Mouse (Mus musculus) heart, adult 8-10 months (tissue): ENCODE measurements at regions not wholly inside any gene's neighbourhood (a gene's known extent, or its start where the extent isn't known, plus 50 kb on each side); places are given as distances from the start of the nearest gene placed in this dataset.
A peak's percentile ranks its signal among the peaks of the same experiment; 100 is the strongest.

Experiments
- DNase-seq: peaks from one replicate; pipeline ENCODE4 v3.0.0; 2022; ENCODE audit warnings: low spot score

DNA sequence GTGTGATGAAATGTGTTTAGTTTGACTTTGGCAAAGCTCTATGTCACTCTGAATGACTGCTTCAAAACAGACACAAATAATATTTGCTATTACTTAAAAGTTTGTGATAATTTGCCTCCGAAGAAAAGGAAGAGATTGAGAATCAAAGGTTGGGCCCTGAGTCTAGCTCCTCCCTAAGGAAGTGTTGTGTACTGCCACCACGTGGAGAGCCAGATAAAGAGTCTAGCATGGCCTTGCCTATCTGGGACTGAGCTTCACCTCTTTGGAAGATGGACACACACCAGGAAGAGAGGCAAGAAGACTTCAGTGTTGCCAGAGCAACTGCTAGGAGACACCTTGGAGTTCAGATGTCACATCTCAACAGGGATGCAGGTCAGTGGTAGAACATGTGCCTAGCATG is 258.5 kb downstream of the Cog6 start:
- peak; percentile 57 for DNase-seq

GRCm38 (mm10) chr3:52756816-52757215 is 260.2 kb downstream of the Cog6 start:
- no peak for DNase-seq

GRCm38 (mm10) chr3:52756006-52756405 is 261.0 kb downstream of the Cog6 start:
- DNase-seq, result no peak

- no peak for DNase-seq
Observed at GRCm38 (mm10) chr3:52754978-52755377, 262.1 kb downstream of the Cog6 start.

DNA sequence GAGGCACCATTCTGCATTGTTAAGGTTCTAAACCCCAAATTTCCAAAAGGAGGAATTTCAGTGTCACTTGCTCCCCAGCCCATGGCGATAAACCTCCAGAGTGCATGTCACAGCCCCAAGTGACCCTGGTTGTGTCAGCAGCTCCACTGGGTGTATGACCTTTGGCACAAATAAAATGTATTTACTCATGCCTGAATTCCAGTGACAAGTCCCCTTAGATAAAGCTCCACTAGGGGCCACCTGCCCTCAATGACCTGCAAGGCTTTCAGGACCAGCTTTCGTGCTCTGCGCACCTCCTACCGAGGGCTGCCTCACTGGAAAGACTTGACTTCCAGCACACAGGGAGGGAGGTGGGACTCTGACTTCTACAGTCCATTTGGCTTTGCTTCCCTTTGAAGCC is 262.6 kb downstream of the Cog6 start:
- no peak for DNase-seq

- DNase-seq, result no peak
Observed at GRCm38 (mm10) chr3:52746917-52747316, 270.1 kb downstream of the Cog6 start.

- no peak for DNase-seq
Observed at GRCm38 (mm10) chr3:52744334-52744733, 272.7 kb downstream of the Cog6 start.

GRCm38 (mm10) chr3:52740466-52741026 is 276.5 kb downstream of the Cog6 start:
- DNase-seq, result no peak

- DNase-seq, result no peak
Observed at GRCm38 (mm10) chr3:52739526-52739925, 277.5 kb downstream of the Cog6 start.

DNA sequence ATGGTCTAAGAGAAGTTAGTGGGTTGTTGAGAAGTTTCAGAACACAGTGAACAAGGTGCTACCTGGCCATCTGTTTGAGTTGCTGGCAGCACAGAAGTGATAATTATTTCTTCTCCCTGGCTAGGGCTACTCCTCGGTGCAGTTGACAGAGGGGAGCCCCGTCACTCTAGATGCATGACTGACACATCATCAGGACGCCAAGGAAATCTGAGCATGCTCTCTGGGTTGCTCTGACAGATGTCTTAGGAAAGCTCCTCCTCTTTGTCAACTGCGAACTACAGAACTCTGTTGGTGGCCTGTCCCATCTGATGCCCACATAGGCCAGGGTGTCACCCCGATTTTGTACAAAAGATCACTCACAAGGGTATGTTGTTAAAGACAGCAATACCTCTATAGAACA is 278.7 kb downstream of the Cog6 start:
- no peak for DNase-seq

GRCm38 (mm10) chr3:52735939-52736338 is 281.1 kb downstream of the Cog6 start:
- DNase-seq, result no peak

GRCm38 (mm10) chr3:52731941-52732340 is 285.1 kb downstream of the Cog6 start:
- DNase-seq, result no peak

DNA sequence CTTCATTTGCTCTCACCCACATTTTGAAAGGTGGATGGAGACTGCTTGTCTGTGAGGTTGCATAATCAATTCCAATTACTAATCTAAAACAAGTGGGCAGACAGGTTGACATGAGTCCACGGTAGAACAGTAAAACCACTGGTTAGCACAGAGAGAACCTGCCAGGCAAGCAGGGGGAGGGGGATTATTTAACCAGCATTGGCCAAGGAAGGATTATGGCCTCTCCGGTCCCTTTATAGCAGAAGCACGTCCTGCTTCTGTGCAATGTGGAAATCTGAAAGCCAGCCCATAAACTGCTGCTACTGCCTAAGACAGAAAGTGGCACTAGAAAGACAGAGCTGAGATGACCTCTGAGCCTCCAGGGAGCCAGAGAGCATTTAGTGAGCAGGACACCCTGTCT is 285.5 kb downstream of the Cog6 start:
- DNase-seq, result no peak

- DNase-seq, result no peak
Observed at GRCm38 (mm10) chr3:52729731-52730130, 287.3 kb downstream of the Cog6 start.

DNA sequence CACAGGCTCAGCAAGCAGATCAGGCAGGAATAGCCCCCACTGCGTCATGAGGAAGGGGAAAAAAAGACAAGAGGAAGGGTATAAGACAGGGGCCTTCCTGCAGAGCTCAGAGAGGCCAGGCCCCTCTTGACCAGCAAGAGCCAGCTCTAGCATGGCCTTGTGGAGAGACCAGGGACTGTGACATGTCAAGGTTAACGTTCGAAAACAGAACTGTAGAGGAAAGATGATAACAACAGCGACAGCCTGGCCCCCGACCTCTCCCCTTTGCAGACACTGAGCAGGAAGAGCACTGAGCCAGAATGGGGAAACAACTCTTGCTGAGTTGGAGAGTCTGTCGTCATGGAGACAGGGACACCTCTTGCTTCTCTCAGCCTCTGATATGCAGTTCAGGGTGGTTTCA is 288.2 kb downstream of the Cog6 start:
- DNase-seq, result no peak

DNA sequence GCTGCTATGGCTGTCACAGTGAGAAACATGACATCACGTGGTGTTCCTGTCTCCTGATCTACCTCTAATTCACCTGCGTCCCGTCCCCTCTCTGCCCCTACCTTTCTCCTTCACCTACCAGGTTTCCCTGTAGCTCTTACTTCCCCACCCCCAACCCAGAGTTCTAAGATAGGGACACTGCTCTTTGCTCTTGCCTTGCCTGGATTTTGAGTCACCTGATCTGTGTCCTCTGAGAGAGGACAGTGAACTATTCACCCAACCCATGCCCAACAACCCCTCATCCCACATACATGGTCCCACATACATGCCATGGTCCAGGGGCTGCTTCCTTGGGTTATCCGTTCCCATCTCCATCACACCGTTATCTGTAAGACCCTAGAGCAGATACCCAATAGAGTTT is 288.6 kb downstream of the Cog6 start:
- no peak for DNase-seq

GRCm38 (mm10) chr3:52724354-52724753 is 292.7 kb downstream of the Cog6 start:
- DNase-seq, result no peak

DNA sequence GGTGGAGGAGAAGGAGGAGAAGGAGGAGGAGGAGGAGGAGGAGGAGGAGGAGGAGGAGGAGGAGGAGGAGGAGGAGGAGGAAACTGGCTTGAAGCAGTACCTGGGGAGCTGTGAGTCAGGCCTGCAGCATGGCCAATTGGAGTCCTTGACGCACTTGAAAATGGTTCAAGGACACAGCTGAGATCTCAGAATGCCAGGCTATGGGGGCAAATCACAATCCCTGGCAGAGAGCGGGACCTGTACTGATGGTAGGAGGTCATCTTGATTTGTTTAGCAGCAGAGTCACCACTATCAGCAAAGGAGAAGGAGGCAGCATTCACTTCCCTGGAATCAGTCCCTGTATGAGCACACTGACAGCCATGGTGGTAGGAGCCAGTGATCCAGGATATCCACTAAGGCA is 294.1 kb downstream of the Cog6 start:
- DNase-seq, result no peak

GRCm38 (mm10) chr3:52719181-52719580 is 297.9 kb downstream of the Cog6 start:
- DNase-seq, result no peak

- no peak for DNase-seq
Observed at GRCm38 (mm10) chr3:52717324-52717723, 299.7 kb downstream of the Cog6 start.

GRCm38 (mm10) chr3:52712151-52712550 is 304.9 kb downstream of the Cog6 start:
- DNase-seq, result peak; percentile 11

DNA sequence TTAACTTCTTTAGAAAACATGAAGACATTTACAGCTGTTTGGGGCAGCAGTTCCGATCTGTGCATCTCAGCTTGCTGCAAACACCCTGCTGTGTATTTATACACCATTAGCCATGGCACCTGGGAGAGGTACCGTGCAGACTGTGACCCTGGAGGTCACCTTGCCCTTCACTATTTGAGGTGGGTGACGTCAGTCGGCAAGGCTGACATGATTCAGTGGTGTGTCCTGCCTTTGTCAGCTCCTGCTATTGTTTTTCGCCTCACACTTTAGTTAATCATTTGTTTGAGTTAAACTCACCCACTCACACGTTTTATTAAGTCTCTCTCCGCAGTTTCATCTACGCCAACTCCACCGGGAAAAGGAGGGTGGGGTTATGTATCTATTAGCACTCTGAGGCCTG is 305.9 kb downstream of the Cog6 start:
- no peak for DNase-seq

DNA sequence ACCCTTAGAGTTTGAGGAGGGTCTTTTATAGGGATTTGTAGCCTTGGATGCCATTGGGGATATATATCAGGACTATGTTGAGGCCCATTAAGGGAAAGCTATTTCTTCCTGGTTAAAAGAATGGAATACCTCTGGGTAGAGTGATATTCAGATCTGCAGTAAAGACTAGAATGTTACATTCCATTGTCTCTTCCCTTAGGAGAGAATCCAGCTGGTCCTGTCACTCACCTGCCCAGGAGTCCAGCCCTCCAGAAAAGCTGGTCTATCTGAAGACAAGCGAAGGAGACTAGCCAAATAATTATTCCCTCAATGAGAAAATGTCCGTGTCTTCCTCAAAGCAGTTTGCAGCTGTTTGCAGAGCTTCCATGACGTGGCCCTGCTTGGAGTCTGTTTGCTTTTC is 308.3 kb downstream of the Cog6 start:
- no peak for DNase-seq

DNA sequence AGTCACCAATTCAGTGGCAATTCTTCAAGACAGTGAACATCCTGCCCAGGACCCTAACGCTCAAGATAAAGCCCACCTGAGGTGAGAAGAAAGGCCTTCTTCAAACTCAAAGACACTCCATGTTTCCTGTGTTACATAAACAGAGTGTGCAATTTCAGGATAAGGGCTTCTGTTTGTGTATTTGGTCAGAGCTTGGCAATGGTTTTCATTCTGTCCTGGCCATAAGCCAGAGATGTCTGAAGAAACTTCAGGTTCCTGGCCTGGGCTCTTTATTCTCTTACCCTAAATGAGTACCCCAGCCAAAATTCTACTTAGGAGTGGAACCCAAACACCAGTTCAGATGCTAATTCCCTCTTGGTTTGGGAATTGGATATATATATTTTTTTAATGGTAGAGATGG is 308.7 kb downstream of the Cog6 start:
- DNase-seq, result peak; percentile 9

- no peak for DNase-seq
Observed at GRCm38 (mm10) chr3:52706626-52707025, 310.4 kb downstream of the Cog6 start.
